Mouse (Mus musculus) CH12.LX (cell line): ENCODE data around the gene Chd5.
A peak's percentile ranks its signal among the peaks of the same experiment; 100 is the strongest.

ENCODE experiments used
- BHLHE40 ChIP-seq: IDR thresholded peaks from 2 replicates; pipeline ENCODE4 v1.6.1; 2011; ENCODE audit warnings: mild to moderate bottlenecking, low read depth, low read length, improper control_type of control experiment
- CTCF ChIP-seq, 2 experiments: IDR thresholded peaks in 1 of 2; conservative IDR thresholded peaks in 1 of 2; 2 replicates each; pipeline ENCODE4 v1.5.1; 2011 to 2012; ENCODE audit warnings: low read depth in 2 of 2, low read length in 2 of 2, improper control_type of control experiment in 1 of 2, inconsistent platforms in 1 of 2, mild to moderate bottlenecking in 1 of 2, moderate library complexity in 1 of 2
- JUN ChIP-seq: IDR thresholded peaks from 2 replicates; pipeline ENCODE4 v1.6.1; 2011; ENCODE audit warnings: low read depth, mild to moderate bottlenecking, low read length, improper control_type of control experiment, moderate library complexity; ENCODE audit not compliant: insufficient read depth
- JUND ChIP-seq: conservative IDR thresholded peaks from 2 replicates; pipeline ENCODE4 v1.6.1; 2011; ENCODE audit warnings: low read depth, low read length, improper control_type of control experiment
- MAFK ChIP-seq: IDR thresholded peaks from 2 replicates; pipeline ENCODE4 v1.6.1; 2011; ENCODE audit warnings: low read length, improper control_type of control experiment; ENCODE audit not compliant: insufficient replicate concordance
- MEF2A ChIP-seq: IDR thresholded peaks from 2 replicates; pipeline ENCODE4 v1.6.1; 2014; ENCODE audit warnings: low read depth, mild to moderate bottlenecking, inconsistent platforms, low read length, improper control_type of control experiment, borderline replicate concordance
- NRF1 ChIP-seq: IDR thresholded peaks from 2 replicates; pipeline ENCODE4 v1.6.1; 2014; ENCODE audit warnings: low read depth, mild to moderate bottlenecking, inconsistent platforms, low read length, improper control_type of control experiment, moderate library complexity
- POLR2A ChIP-seq: IDR thresholded peaks from 2 replicates; pipeline ENCODE4 v1.6.1; 2011; ENCODE audit warnings: low read depth, mild to moderate bottlenecking, improper control_type of control experiment, low read length

- no peak for TF ChIP-seq CTCF (conservative IDR thresholded peaks at IDR 0.05 in 1 of 2, IDR thresholded peaks at IDR 0.05 in 1 of 2; ENCODE audit: low read depth in 2 of 2, low read length in 2 of 2)
- no peak for TF ChIP-seq BHLHE40
- TF ChIP-seq NRF1, result no peak
- no peak for TF ChIP-seq MAFK
- no peak for TF ChIP-seq MEF2A
- no peak for TF ChIP-seq POLR2A
- TF ChIP-seq JUND, result no peak
- 0 out of 2 replicates have a peak, but pooled peaks have one; percentile 8 for TF ChIP-seq JUN
These were observed 13.5 kb upstream of the Chd5 start for GRCm38 (mm10) chr4:152324641-152325562.
